Mouse (Mus musculus) right cerebral cortex, adult 18-20 months (tissue): Measurements from ENCODE around the gene Timm17a.

Experiments used
- DNase-seq: peaks from one replicate; pipeline ENCODE4 v3.0.0; 2022; ENCODE audit warnings: mixed read lengths

Gene Timm17a

GRCm38 (mm10) chr1:135313284-135314031 is at the start of gene Timm17a:
Gene Timm17a, minus strand, starts transcription at chr1:135313778.
- DNase-seq: peak; percentile 97

- no peak for DNase-seq
Observed at GRCm38 (mm10) chr1:135362115-135362514, 48.5 kb upstream of the Timm17a start.

GRCm38 (mm10) chr1:135361491-135361890 is 47.9 kb upstream of the Timm17a start:
- DNase-seq: no peak

DNA sequence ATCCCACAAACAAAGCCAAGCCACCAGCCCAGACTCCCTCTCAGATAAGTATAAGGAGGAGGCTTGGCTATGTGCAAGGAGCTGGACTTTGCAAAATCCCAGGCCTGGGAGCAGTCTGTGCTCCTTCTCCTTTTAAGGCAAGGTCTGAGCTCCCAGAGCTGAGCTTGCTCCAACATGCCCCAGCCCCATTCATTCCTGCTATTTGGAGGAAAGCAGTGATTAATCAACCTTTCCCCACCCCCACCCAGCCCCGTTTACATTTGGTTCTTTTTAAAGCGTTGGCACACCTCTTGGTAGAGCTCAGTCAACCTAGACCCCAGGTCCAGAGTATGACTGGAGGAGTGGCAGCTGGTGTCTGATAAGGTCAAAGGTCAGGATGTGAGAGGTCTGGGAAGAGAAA is 45.5 kb upstream of the Timm17a start:
- DNase-seq: no peak

- no peak for DNase-seq
Observed at GRCm38 (mm10) chr1:135351953-135352352, 38.4 kb upstream of the Timm17a start.

DNA sequence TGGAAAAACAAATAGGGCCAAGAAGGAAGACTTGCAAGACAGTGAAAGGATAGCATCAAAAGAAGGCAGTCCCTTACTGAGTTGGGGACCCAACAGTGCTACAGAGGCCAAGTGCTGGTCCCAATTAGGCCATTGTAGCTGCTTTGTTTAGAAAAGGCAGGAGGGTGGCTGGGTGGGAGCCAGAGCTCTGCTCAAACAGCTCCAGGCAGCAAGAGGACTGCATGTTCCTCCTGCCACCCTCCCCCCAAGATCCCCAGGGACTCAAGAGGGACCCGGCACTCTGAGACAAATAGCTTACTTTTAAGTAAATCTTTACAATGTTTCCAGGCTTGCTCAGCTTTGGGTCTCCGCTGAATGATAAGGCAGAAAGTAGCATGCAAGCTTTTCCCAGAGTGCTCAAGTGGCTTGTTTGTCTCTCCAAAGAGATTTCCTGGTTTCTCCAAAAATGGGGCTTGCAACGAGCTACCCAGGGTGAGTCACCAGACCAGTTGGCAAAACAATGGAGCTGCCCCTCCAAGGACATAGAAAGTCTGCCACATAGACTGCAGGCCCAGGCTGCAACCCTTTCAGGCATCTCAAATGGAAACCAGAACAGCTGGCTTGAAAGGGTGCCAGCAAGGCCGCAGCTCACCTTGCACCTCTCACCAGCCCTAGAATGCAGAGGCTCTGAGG is 34.1 kb upstream of the Timm17a start:
- DNase-seq: peak; percentile 52

GRCm38 (mm10) chr1:135346891-135347290 is 33.3 kb upstream of the Timm17a start:
- no peak for DNase-seq

DNA sequence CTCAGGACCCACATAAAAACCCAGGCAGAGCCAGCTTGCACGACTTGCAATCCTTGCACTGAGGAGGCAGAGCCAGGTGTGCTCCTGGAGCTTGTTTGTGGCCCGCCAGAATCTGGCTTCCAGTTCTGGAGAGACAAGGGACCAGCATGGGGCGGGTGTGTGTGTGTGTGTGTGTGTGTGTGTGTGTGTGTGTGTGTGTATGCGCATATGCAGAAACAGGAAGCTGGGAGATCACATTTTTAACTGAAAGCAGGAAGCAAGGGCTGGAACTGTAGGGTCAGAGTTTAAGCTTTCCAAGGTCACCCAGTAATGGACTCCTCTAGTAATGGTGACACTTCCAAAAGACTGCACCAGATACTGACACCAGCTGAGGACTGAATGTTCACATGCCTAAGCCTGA is 30.4 kb upstream of the Timm17a start:
- DNase-seq: no peak

DNA sequence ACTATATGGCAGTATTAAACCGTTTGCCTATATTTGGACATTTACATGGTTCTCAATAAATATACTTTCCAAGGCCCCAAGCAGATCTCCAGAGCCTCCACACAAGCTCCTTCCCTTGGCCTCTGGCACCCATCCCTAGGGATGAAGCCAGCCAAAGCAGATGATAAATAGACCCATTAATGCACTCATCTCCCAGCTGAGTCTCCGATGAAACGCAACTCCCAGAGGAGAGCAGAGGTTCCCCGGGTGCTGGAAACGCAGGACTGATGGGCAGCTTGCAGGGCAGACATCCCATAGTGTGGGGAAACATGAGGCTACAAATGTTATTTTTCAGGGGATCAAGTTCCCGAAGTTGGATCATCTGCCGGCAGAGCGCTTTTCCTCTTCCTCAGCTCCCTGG is 28.4 kb upstream of the Timm17a start:
- no peak for DNase-seq

GRCm38 (mm10) chr1:135330578-135330977 is 17.0 kb upstream of the Timm17a start:
- no peak for DNase-seq

DNA sequence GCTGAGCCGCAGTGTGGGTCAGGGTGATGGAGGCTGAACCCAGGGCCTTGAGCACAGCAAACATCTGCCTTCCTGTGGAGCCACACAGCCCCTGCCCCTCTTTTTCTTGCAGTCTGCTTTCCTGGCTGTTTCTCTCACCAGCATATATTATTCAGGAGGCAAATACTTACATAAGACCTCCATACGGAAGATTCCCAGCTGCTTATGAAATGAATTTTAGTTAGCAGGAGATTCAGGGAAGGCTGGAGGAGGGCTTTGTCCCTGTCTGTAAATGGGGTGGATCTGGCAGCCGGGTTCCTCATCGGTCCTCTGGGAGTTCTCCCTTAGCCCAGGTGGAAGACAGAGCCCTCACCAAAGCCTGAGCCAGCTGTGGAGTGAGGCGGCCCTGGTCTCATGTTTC is 14.8 kb upstream of the Timm17a start:
- peak; percentile 26 for DNase-seq

GRCm38 (mm10) chr1:135325934-135326333 is 12.4 kb upstream of the Timm17a start:
- DNase-seq: no peak

GRCm38 (mm10) chr1:135324571-135324970 is 11.0 kb upstream of the Timm17a start, which contains the start of gene Lmod1:
Gene Lmod1, plus strand, starts transcription at chr1:135324807.
- DNase-seq: no peak

DNA sequence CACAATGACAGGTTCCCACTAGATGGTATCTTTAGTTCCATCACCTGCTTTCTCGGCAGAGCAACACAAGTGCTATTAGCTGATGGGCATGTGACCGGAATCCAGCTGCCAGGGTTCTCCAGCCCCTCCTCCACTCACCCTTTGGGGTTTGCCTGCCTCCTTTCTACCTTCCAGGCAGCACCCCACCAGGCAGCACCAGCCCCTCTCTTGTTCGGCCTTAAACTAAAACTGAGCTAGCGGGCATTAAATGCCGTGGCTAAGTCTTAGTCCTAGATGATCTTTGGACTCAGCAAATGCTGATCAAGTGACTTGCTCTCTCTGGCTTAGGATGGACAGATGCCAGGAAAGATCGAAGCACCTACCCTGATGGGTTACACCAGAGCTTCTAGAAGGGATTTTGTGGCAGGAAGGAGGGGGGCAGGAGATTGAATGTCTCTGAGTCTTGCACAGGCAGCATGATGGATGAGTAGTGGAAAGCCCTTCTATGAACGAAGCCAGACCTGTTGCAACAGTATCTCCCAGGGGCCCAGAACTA is 9.9 kb upstream of the Timm17a start:
- DNase-seq: no peak

- no peak for DNase-seq
Observed at GRCm38 (mm10) chr1:135312201-135312600, 1.4 kb downstream of the Timm17a start.

- no peak for DNase-seq
Observed at GRCm38 (mm10) chr1:135311356-135311755, 2.2 kb downstream of the Timm17a start.

DNA sequence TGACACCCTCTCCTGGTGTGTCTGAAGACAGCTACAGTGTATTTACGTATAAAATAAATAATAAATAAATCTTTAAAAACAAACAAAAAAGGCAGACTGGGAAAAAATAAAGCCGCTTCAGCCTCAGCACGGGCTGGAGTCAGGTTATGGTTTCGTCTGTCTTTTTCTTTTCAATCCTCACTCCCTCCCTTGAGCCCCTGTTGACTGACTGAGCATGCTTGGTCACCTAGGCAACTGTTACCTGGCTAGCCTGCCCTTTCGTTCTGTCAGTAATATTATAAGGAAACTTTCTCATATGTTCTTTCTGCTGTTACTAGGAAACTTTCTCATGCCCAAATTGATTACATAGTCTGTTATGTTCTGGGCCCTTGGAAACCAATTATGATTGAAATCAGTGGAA is 22.7 kb downstream of the Timm17a start:
- no peak for DNase-seq

DNA sequence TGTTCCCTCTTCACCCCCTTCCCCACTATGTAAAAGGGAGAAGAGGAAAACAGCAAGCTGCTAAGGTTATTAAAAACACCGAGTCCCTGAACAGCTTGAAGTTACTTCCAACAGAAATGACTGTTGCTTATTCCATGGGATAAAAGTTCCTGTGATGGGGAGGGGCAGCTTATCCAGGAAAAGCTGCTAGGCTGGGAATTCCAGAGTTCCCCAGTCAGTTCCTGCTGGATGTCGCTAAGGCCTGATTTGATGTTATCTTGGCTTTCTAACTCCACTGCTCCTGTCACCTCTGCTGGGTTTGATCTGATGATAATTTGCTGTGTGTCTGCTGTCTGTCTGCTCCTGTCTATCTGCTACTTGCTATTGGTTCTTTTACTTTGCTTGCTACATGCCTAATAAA is 27.3 kb downstream of the Timm17a start:
- no peak for DNase-seq

- peak; percentile 73 for DNase-seq
Observed at GRCm38 (mm10) chr1:135283826-135284291, 29.7 kb downstream of the Timm17a start, which contains the start of gene Rnpep. Gene Rnpep, minus strand, starts transcription at chr1:135284084.

GRCm38 (mm10) chr1:135283287-135283825 is 30.2 kb downstream of the Timm17a start:
- peak; percentile 64 for DNase-seq

GRCm38 (mm10) chr1:135282536-135283286 is 30.9 kb downstream of the Timm17a start:
- no peak for DNase-seq

- DNase-seq: no peak
Observed at GRCm38 (mm10) chr1:135281841-135282240, 31.7 kb downstream of the Timm17a start.

DNA sequence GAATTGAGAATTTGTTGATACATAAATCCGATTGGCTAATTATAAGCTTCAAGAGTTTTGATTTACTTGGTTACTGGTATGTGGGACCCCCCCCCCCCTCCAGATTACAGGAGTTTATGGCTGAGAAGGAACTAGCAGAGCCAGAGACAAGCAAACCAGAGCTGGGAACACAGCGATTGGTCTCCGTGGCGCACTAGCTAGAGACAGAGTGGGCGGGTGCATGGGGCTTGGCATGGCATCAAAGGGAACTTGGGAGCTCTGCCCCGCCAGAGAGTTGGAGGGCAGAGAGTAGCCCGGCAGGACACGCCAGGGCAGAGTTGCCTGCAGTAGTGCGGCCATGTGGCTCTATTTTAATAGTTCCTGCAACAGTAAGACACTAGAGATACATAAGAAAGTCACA is 32.9 kb downstream of the Timm17a start:
- peak; percentile 68 for DNase-seq
